Mouse (Mus musculus): ENCODE results near the gene Prkcq.

Gene Prkcq

GRCm38 (mm10) chr2:11171754-11172501 is at the start of gene Prkcq:
TSS of gene Prkcq (plus strand) at chr2:11172108.
- DNase-seq (ENCODE audit: low read depth in 2 of 2, low spot score in 2 of 2), result peak in 1 of 2 experiments; percentile 48

GRCm38 (mm10) chr2:11130881-11131280 is 41.0 kb upstream of the Prkcq start:
- DNase-seq (ENCODE audit: low read depth in 2 of 2, low spot score in 2 of 2), result no peak

- no peak for DNase-seq (ENCODE audit: low read depth in 2 of 2, low spot score in 2 of 2)
Measured at GRCm38 (mm10) chr2:11135718-11136117, 36.2 kb upstream of the Prkcq start.

- no peak for DNase-seq (ENCODE audit: low read depth in 2 of 2, low spot score in 2 of 2)
Measured at GRCm38 (mm10) chr2:11138076-11138475, 33.8 kb upstream of the Prkcq start.

- no peak for DNase-seq (ENCODE audit: low read depth in 2 of 2, low spot score in 2 of 2)
Measured at GRCm38 (mm10) chr2:11139518-11140152, 32.3 kb upstream of the Prkcq start.

GRCm38 (mm10) chr2:11140385-11140784 is 31.5 kb upstream of the Prkcq start:
- no peak for DNase-seq (ENCODE audit: low read depth in 2 of 2, low spot score in 2 of 2)

GRCm38 (mm10) chr2:11149091-11149490 is 22.8 kb upstream of the Prkcq start:
- DNase-seq (ENCODE audit: low read depth in 2 of 2, low spot score in 2 of 2), result no peak

GRCm38 (mm10) chr2:11150975-11151374 is 20.9 kb upstream of the Prkcq start:
- DNase-seq (ENCODE audit: low read depth in 2 of 2, low spot score in 2 of 2), result no peak

- no peak for DNase-seq (ENCODE audit: low read depth in 2 of 2, low spot score in 2 of 2)
Measured at GRCm38 (mm10) chr2:11151655-11152323, 20.1 kb upstream of the Prkcq start.

- peak; percentile 59 to 69 for DNase-seq (ENCODE audit: low read depth in 2 of 2, low spot score in 2 of 2)
Measured at GRCm38 (mm10) chr2:11159641-11160040, 12.3 kb upstream of the Prkcq start.

GRCm38 (mm10) chr2:11160696-11161095 is 11.2 kb upstream of the Prkcq start:
- peak in 1 of 2 experiments; percentile 40 for DNase-seq (ENCODE audit: low read depth in 2 of 2, low spot score in 2 of 2)

GRCm38 (mm10) chr2:11161336-11161735 is 10.6 kb upstream of the Prkcq start:
- peak; percentile 45 to 46 for DNase-seq (ENCODE audit: low read depth in 2 of 2, low spot score in 2 of 2)

GRCm38 (mm10) chr2:11162701-11163100 is 9.2 kb upstream of the Prkcq start:
- no peak for DNase-seq (ENCODE audit: low read depth in 2 of 2, low spot score in 2 of 2)

GRCm38 (mm10) chr2:11164170-11164569 is 7.7 kb upstream of the Prkcq start:
- DNase-seq (ENCODE audit: low read depth in 2 of 2, low spot score in 2 of 2), result no peak

GRCm38 (mm10) chr2:11169721-11170335 is 2.1 kb upstream of the Prkcq start:
- DNase-seq (ENCODE audit: low read depth in 2 of 2, low spot score in 2 of 2), result peak; percentile 40 to 58

GRCm38 (mm10) chr2:11172831-11173414 is 1.0 kb downstream of the Prkcq start:
- DNase-seq (ENCODE audit: low read depth in 2 of 2, low spot score in 2 of 2), result no peak

GRCm38 (mm10) chr2:11173521-11173920 is 1.6 kb downstream of the Prkcq start:
- no peak for DNase-seq (ENCODE audit: low read depth in 2 of 2, low spot score in 2 of 2)

GRCm38 (mm10) chr2:11174101-11174500 is 2.2 kb downstream of the Prkcq start:
- DNase-seq (ENCODE audit: low read depth in 2 of 2, low spot score in 2 of 2), result no peak

- DNase-seq (ENCODE audit: low read depth in 2 of 2, low spot score in 2 of 2), result no peak
Measured at GRCm38 (mm10) chr2:11177880-11178279, 6.0 kb downstream of the Prkcq start.

GRCm38 (mm10) chr2:11181510-11181909 is 9.6 kb downstream of the Prkcq start:
- peak in 1 of 2 experiments; percentile 55 for DNase-seq (ENCODE audit: low read depth in 2 of 2, low spot score in 2 of 2)

GRCm38 (mm10) chr2:11182096-11182495 is 10.2 kb downstream of the Prkcq start:
- no peak for DNase-seq (ENCODE audit: low read depth in 2 of 2, low spot score in 2 of 2)

All from CD8-positive naive resting alpha-beta T cell, adult 2 months (primary cell).